Comparison of ENCODE assay signal across 8 mouse cellular contexts in the genomic region with DNA sequence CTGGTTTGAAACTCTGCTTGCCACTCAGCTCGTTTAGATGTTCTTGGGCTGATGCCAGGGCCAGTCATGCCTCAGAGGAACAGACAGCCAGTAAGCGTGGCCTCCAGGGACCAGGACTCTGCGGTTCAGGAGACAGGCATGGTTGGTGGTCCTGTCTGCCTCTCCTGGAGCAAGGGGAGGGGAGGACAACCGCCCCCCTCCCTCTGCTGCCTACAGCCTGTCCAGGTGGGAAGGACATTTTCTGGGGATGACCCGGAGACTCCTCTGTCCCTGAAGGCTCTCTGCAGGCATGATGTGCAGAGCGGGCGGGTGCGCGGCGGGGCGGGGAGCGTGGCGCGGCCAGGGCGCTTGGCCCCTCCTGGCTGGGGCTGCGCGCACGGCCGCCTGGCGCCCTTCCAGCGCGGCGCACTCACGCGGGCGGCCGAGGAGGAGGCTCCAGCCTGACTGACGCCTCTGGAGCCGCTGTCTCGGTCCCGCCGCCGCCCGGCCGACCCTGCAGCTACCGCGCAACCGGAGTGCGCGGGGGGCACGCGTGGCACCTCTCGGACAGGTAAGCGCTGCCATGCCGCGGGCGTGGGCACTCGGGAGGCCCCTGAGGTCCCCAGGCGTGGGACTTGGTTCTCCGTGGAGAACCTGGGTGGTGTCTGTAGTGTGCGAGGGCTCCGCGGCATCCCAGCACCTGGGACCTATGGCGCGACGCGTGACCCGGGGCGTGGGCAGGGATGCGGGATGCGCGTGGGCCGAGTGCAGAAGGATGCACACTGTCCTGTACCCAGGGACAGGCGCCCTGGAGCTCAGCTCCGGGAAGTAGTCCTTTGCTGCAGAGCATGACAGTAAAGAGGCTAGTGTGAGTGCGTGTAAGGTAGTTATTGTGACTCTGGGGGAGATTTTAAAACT. TPM values are rescaled to one million over a fixed set of nuclear protein-coding genes. Genes with fewer than 3 reads are reported as not detected.
DNase-seq lines count a peak whose midpoint lies in the region; ATAC-seq and TF ChIP-seq lines count a peak whose summit lies in the region.

Gene Smad9, plus strand, starts transcription at position 438 of the 897 bp plus-strand sequence.

- H3K36me3 ChIP-seq in forebrain, embryonic 12.5 days (replicated peaks) = peaks cover 18% of the 10 kb centered on the region
- peaks cover 12% of the 10 kb centered on the region; the same call in 1 of the 2 replicates for H3K36me3 ChIP-seq in heart, embryonic 15.5 days
- no peaks in the 10 kb centered on the region for H3K36me3 ChIP-seq in liver, embryonic 14.5 days (replicated peaks; ENCODE audit: control insufficient read depth, insufficient read depth, low read depth)
- H3K36me3 ChIP-seq in neural tube, embryonic 14.5 days (ENCODE audit: control insufficient read depth, insufficient read depth, low read length) = no peaks in the 10 kb centered on the region

- peak; percentile 86 for DNase-seq in 3134 (ENCODE audit: extremely low read depth, insufficient read length, low spot score)
- peak; percentile 75 for DNase-seq in brain, embryonic 14.5 days (ENCODE audit: low read depth)
- peak; percentile 74 to 82 for DNase-seq in kidney, postnatal 25 days
- no peak for DNase-seq in liver, embryonic 14.5 days (ENCODE audit: low read depth in 3 of 3, low spot score in 3 of 3)

- TF ChIP-seq CTCF in brain, embryonic 14.5 days (IDR thresholded peaks at IDR 0.05; ENCODE audit: borderline replicate concordance, extremely low read depth, insufficient read depth, insufficient read length) = no peak
- TF ChIP-seq CTCF in liver, embryonic 14.5 days (IDR thresholded peaks at IDR 0.05; ENCODE audit: low read depth) = no peak

- peak within 1 kb of the TSS; percentile 69 for H3K9ac ChIP-seq in forebrain, embryonic 12.5 days
- peak within 1 kb of the TSS; percentile 68 for H3K9ac ChIP-seq in heart, embryonic 15.5 days
- H3K9ac ChIP-seq in liver, embryonic 14.5 days (replicated peaks) = no peak within 1 kb of the TSS
- H3K9ac ChIP-seq in neural tube, embryonic 14.5 days (replicated peaks; ENCODE audit: low read depth, low read length) = peak within 1 kb of the TSS; percentile 70

- WGBS in forebrain, embryonic 12.5 days = under 1% methylated on average over 65 of the region's 66 CpGs
- under 1% methylated on average over 57 of the region's 66 CpGs for WGBS in heart, embryonic 15.5 days
- 2% methylated on average over 53 of the region's 66 CpGs for WGBS in liver, embryonic 14.5 days (ENCODE audit: insufficient replicate concordance)
- WGBS in neural tube, embryonic 14.5 days = 2% methylated on average over 51 of the region's 66 CpGs

- H3K4me1 ChIP-seq in forebrain, embryonic 12.5 days = peaks cover 18% of the 10 kb centered on the region
- peaks cover 14% of the 10 kb centered on the region for H3K4me1 ChIP-seq in heart, embryonic 15.5 days (replicated peaks)
- H3K4me1 ChIP-seq in liver, embryonic 14.5 days (replicated peaks; ENCODE audit: control insufficient read depth in 2 of 2, insufficient read depth in 2 of 2, low read length in 1 of 2) = no peaks in the 10 kb centered on the region
- peaks cover 12% of the 10 kb centered on the region for H3K4me1 ChIP-seq in neural tube, embryonic 14.5 days (ENCODE audit: control insufficient read depth, insufficient read depth, low read length)

- peak within 1 kb of the TSS; percentile 100 for H3K4me2 ChIP-seq in forebrain, embryonic 12.5 days
- peak within 1 kb of the TSS; percentile 96 for H3K4me2 ChIP-seq in heart, embryonic 15.5 days
- H3K4me2 ChIP-seq in liver, embryonic 14.5 days (ENCODE audit: low read depth) = peak within 1 kb of the TSS; percentile 61
- peak within 1 kb of the TSS; percentile 100 for H3K4me2 ChIP-seq in neural tube, embryonic 14.5 days (ENCODE audit: low read depth, low read length)

- ATAC-seq in forebrain, embryonic 12.5 days (ENCODE audit: low FRiP score) = peak; percentile 87
- peak; percentile 88 for ATAC-seq in heart, embryonic 15.5 days (replicated peaks; ENCODE audit: insufficient number of reproducible peaks, insufficient read depth, low FRiP score, low read depth)
- no peak for ATAC-seq in liver, embryonic 14.5 days (ENCODE audit: insufficient read depth)
- peak; percentile 91 for ATAC-seq in neural tube, embryonic 14.5 days (ENCODE audit: low read depth)
- ATAC-seq in CD4-positive, CD25-positive, alpha-beta regulatory T cell, adult 4 months = no peak

- no peak within 1 kb of the TSS for H3K27ac ChIP-seq in forebrain, embryonic 12.5 days
- peak within 1 kb of the TSS; percentile 80 for H3K27ac ChIP-seq in heart, embryonic 15.5 days
- no peak within 1 kb of the TSS for H3K27ac ChIP-seq in liver, embryonic 14.5 days
- H3K27ac ChIP-seq in neural tube, embryonic 14.5 days (ENCODE audit: low read depth, low read length) = 0 out of 2 replicates have a peak within 1 kb of the TSS, but pooled peaks have one; percentile 28

- TF ChIP-seq EP300 in liver, embryonic 14.5 days (IDR thresholded peaks at IDR 0.05; ENCODE audit: low read depth) = no peak

- peak within 1 kb of the TSS; percentile 60 for H3K4me3 ChIP-seq in forebrain, embryonic 12.5 days (replicated peaks)
- peak within 1 kb of the TSS; percentile 74 for H3K4me3 ChIP-seq in heart, embryonic 15.5 days
- H3K4me3 ChIP-seq in liver, embryonic 14.5 days (ENCODE audit: insufficient read depth in 1 of 2, low read depth in 2 of 2, low read length in 2 of 2) = peak within 1 kb of the TSS; percentile 46 to 48
- H3K4me3 ChIP-seq in neural tube, embryonic 14.5 days (ENCODE audit: low read depth, low read length) = peak within 1 kb of the TSS; percentile 64

- H3K27me3 ChIP-seq in forebrain, embryonic 12.5 days = peaks cover 23% of the 10 kb centered on the region
- H3K27me3 ChIP-seq in heart, embryonic 15.5 days = no peaks in the 10 kb centered on the region
- H3K27me3 ChIP-seq in liver, embryonic 14.5 days (ENCODE audit: control insufficient read depth, insufficient read depth, low read length) = peaks cover 19% of the 10 kb centered on the region
- H3K27me3 ChIP-seq in neural tube, embryonic 14.5 days (ENCODE audit: control insufficient read depth, insufficient read depth, low read length) = no peaks in the 10 kb centered on the region

- no peaks in the 10 kb centered on the region for H3K9me3 ChIP-seq in forebrain, embryonic 12.5 days
- H3K9me3 ChIP-seq in heart, embryonic 15.5 days (replicated peaks) = no peaks in the 10 kb centered on the region
- no peaks in the 10 kb centered on the region for H3K9me3 ChIP-seq in liver, embryonic 14.5 days (ENCODE audit: control insufficient read depth, low read length)
- no peaks in the 10 kb centered on the region for H3K9me3 ChIP-seq in neural tube, embryonic 14.5 days (ENCODE audit: control insufficient read depth, low read length)

- no peak for TF ChIP-seq POLR2A in brain, embryonic 14.5 days (IDR thresholded peaks at IDR 0.05; ENCODE audit: borderline replicate concordance, extremely low read depth, insufficient read depth, insufficient read length, poor library complexity, severe bottlenecking)

RNA-seq across cellular contexts. Expression of gene Smad9, which starts in this region (rescaled TPM):
- 0.49 and 1.3 TPM in 2 replicates for polyA plus RNA-seq in brain, embryonic 14.5 days (2012; rRNA removed)
- 0.17 and 0.24 TPM in 2 replicates for polyA plus RNA-seq in forebrain, embryonic 12.5 days (2016; fragmentation: Nextera tagmentation; extraction: Ambion mirVana)
- polyA plus RNA-seq in heart, embryonic 15.5 days (2015; fragmentation: Nextera tagmentation; extraction: Ambion mirVana) = 0.63 and 0.86 TPM in 2 replicates
- polyA plus RNA-seq in liver, embryonic 14.5 days (2012; rRNA removed) = 0.05 and 0.07 TPM in 2 replicates
- polyA plus RNA-seq in liver, embryonic 14.5 days (2014; fragmentation: Nextera tagmentation; extraction: Ambion mirVana) = 0.04 TPM in 1 of 2 replicates, not detected in the other
- polyA plus RNA-seq in neural tube, embryonic 14.5 days (2014; fragmentation: Nextera tagmentation; extraction: Ambion mirVana) = 0.98 and 1.2 TPM in 2 replicates
- polyA plus RNA-seq in CD4-positive, CD25-positive, alpha-beta regulatory T cell, adult 4 months (2017; shearing (Covaris generic)) = not detected

Comparison
In these comparisons a context has a peak if more than half of its experiments do, and no peak if none do; other contexts are left out.
1. Peak in ATAC-seq, H3K4me3 ChIP-seq, H3K9ac ChIP-seq and H3K4me2 ChIP-seq in forebrain, embryonic 12.5 days; RNA of the gene not detected or under 1 TPM.
2. Peak in ATAC-seq, H3K4me3 ChIP-seq, H3K27ac ChIP-seq, H3K9ac ChIP-seq and H3K4me2 ChIP-seq in heart, embryonic 15.5 days; RNA of the gene not detected or under 1 TPM.
3. DNase-seq: peak in 3134 (single experiment), brain, embryonic 14.5 days (single experiment) and kidney, postnatal 25 days (2 of 2); none in liver, embryonic 14.5 days (0 of 3).
4. Peak in every context shown above with its lines, with median percentiles within 50 percentile points of each other: H3K4me2 ChIP-seq and H3K4me3 ChIP-seq.